Mouse (Mus musculus) cortical plate, adult 2 months (tissue): ENCODE data around the gene Pld1. TPM values are rescaled to one million over a fixed set of nuclear protein-coding genes. Genes with fewer than 3 reads are reported as not detected.

ENCODE experiments used
- H3K27ac ChIP-seq: fragments of 200-500 bp; 2 replicates; pipeline ENCODE4 v1.5.1; 2012; ENCODE audit warnings: low read length, control low read depth, inconsistent platforms; ENCODE audit not compliant: insufficient read depth
- H3K4me1 ChIP-seq: fragments of 200-500 bp; 2 replicates; pipeline ENCODE4 v1.6.1; 2011; ENCODE audit warnings: low read length; ENCODE audit not compliant: control insufficient read depth, insufficient read depth
- H3K4me3 ChIP-seq: fragments of 200-500 bp; 2 replicates; pipeline ENCODE4 v1.5.1; 2011; ENCODE audit warnings: mild to moderate bottlenecking, low read length, control low read depth; ENCODE audit not compliant: insufficient read depth
- CTCF ChIP-seq: fragments of 200-500 bp; IDR thresholded peaks from 2 replicates; pipeline ENCODE4 v1.5.1; 2011; ENCODE audit warnings: mild to moderate bottlenecking, control low read depth, low read length; ENCODE audit not compliant: insufficient read depth; ENCODE audit errors: extremely low read depth
- POLR2A ChIP-seq: fragments of 200-500 bp; IDR thresholded peaks from 2 replicates; pipeline ENCODE4 v1.6.1; 2011; ENCODE audit warnings: mild to moderate bottlenecking, low read length, control low read depth; ENCODE audit not compliant: insufficient read depth; ENCODE audit errors: extremely low read depth
- polyA plus RNA-seq: library from polyadenylated mRNA; depleted of rRNA; stranded (reverse); fragments of >200 nt; gene quantifications from 2 replicates; pipeline ENCODE4 v1.2.3, GENCODE M21; 2012

Gene Pld1
- polyA plus RNA-seq, 1 experiment = 6.0 TPM

DNA sequence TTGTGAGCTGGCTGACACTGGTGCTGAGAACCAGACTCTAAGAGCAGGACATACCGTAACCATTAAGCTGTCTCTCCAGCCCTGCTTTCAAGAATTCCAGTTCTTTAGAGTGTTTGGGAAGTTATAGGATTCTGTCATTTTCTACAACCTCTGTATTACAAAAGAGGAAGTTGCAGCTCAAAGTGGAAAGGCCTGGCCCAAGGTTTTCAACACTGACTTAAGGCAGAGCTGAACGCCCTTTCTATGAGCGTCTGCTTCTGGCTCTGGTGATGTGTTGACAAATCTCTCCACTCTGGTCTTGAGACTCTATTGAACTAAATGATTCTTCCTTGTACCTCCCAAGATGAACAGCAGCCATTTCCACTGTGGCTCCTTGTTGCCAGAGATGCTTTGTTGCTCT, 22.7 kb downstream of the Pld1 start:
- TF ChIP-seq POLR2A (no peak), CTCF (no peak)
- Histone ChIP-seq H3K27ac (no peak overlapping the region), H3K4me1 (no peaks in the 10 kb centered on the region), H3K4me3 (no peak overlapping the region)

DNA sequence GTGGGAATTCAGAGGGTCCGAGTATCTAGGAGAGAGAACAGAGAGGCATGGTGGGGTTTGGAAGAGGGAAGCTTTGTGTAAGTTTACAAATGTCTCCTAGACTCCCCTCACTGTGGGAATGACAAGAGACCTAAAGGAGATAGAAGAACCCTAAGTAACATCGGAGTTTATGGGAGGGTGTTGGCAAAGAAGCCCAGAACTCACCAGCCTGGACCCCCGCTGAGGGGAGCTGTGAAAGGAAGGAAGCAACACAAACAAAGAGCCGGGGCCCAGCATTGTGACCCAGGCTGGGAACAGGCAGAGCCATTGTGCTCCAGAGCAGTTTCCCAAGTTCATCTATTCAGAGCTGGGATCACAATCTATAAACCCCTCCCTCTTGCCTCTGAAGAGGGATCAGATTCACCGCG, 25.3 kb downstream of the Pld1 start:
- Histone ChIP-seq H3K27ac (no peak overlapping the region), H3K4me1 (no peaks in the 10 kb centered on the region), H3K4me3 (no peak overlapping the region)
- TF ChIP-seq CTCF = no peak
- no peak for TF ChIP-seq POLR2A

DNA sequence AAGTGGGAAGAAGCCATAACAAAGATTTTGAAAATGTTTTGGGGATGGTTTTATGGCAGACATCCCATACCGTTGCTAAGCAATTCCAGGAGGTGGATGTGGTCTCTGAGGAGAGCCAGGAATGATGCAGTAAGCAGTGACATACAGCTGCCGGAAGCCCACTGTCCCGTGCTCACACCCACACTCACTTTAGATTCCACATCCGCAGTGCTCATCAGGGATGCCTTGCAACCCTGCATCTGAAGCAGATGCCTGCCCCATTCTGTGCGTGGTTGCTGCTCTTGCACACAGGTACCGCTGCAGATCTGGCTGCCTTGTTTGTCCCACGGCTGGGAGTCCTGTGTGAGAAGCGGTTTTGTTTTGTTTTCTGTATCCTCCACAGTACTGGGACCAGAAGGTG, 30.2 kb downstream of the Pld1 start:
- H3K4me3 ChIP-seq = no peak overlapping the region
- H3K4me1 ChIP-seq = no peaks in the 10 kb centered on the region
- no peak overlapping the region for H3K27ac ChIP-seq
- TF ChIP-seq CTCF = no peak
- TF ChIP-seq POLR2A = no peak

DNA sequence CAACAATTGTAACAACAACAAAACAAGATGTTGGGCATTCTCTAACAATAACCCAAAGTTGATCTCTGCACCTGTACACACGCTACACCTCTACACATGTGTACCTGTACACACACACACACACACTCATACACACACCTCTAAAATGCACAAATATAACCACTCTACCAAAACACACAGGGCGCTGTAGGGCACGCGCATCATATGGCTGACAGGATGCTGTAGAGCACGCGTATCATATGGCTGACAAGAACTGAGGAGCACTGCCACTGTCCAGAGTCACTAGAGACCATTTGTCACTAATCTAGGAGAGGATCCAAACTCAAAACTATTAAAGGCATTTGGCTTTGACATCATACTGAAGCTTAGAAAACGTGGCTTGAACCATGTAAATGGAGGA, 35.4 kb downstream of the Pld1 start:
- no peak overlapping the region for H3K27ac ChIP-seq
- H3K4me3 ChIP-seq = no peak overlapping the region
- TF ChIP-seq CTCF = no peak
- no peak for TF ChIP-seq POLR2A
- no peaks in the 10 kb centered on the region for H3K4me1 ChIP-seq

DNA sequence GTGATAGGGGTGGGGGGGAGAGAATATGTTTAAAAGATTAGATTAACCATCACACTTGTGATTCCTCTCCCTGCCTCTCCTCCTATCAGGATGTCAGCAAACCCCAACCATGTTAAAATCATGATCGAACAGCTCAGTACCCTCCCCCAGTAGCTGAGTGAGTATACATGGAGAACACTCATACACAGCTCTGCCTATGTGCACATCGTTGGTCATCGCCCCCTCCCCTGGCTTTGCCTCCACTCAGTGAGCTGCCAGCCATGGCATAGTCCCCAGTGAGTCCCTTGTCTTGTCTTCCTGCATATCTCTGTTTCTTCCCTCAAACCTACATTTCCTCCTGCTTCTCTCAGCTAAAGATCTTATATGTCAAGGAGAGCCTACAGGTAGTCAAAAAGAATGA, 36.5 kb downstream of the Pld1 start:
- Histone ChIP-seq H3K4me1 (no peaks in the 10 kb centered on the region), H3K27ac (no peak overlapping the region), H3K4me3 (no peak overlapping the region)
- TF ChIP-seq POLR2A (no peak), CTCF (no peak)

DNA sequence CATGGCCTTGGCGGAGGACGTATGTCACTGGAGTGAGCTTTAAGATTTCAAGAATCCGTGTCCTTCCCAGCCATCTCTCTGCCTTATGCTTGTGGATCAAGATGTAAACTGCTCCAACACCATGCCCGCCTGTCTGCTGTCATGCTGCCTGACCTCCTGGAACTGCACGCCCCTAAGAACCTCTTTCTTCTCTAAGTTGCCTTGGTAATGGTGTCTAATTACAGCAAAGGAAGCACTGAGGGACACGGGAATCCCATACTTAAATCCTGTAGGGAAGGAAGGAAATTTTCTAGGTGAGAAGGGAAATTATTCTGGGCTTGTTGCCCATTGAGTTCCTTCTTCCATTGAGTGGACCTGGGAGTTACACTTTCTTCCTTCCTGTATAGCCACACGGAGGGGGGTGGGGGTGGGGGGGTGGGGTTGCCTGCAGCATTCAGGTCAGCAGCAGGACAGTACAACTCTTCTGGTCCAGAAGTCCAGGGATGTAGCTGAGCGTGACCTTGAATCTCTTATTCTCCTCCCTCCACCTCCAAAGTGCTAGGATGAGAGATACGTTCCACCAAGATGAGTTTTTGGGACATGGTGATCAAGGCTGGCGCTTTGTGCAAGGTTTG, 38.5 kb downstream of the Pld1 start:
- Histone ChIP-seq H3K4me3 (no peak overlapping the region), H3K4me1 (no peaks in the 10 kb centered on the region), H3K27ac (no peak overlapping the region)
- no peak for TF ChIP-seq CTCF
- TF ChIP-seq POLR2A = no peak

DNA sequence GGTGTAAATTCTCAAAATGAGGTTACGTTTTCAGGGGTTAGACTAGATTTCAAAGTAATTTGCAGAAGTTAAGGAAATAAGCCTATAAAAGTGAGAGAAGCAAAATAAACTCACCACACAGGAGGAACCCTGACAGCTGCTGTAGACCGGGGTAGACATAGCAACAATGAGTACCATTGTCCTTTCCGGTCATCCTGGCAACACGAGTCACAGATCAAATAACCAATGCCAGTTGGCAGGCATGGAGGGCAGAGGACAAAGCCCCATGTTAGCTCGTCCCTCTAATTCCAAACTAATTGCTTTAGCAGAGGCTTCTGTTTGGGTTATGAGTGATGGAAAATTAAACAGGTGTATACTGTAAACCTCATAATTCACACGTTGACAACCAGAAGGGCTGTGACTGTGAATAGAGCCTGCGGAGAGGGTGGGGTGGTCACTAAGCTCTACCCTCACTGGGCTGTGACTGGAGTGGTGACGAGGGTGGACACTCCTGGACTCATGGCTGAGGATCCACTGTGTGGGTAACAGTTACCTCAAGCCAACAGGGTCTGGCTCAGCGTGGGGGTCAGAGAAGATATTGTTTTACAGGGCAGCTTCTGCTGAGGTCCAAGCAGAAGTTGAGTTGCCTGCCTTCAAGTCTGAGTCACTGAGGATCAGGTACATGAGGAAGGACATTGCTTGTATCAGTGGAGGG, 39.7 kb downstream of the Pld1 start:
- Histone ChIP-seq H3K27ac (no peak overlapping the region), H3K4me3 (no peak overlapping the region), H3K4me1 (peaks cover 1% of the 10 kb centered on the region; the same call in 1 of the 2 replicates)
- no peak for TF ChIP-seq CTCF
- TF ChIP-seq POLR2A = no peak

DNA sequence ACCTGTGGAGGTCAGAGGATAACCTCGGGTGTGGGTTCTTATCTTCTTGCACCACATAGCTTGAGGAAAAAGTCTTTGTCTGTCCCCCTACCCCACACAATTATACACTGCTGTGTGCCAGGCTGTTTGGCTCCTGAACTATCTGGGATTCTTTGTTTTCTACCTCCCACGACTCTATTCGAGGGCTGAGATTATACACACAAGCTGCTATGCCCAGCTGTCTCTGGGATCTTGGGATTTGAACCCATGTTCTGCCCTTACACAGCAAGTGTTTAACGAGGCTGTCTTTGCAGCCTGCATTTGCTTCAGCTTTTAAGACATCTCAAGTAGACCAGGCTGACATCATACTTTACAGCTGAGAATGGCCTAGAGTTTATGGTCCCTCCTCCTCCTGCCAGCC, 43.1 kb downstream of the Pld1 start:
- TF ChIP-seq POLR2A = no peak
- TF ChIP-seq CTCF = no peak

DNA sequence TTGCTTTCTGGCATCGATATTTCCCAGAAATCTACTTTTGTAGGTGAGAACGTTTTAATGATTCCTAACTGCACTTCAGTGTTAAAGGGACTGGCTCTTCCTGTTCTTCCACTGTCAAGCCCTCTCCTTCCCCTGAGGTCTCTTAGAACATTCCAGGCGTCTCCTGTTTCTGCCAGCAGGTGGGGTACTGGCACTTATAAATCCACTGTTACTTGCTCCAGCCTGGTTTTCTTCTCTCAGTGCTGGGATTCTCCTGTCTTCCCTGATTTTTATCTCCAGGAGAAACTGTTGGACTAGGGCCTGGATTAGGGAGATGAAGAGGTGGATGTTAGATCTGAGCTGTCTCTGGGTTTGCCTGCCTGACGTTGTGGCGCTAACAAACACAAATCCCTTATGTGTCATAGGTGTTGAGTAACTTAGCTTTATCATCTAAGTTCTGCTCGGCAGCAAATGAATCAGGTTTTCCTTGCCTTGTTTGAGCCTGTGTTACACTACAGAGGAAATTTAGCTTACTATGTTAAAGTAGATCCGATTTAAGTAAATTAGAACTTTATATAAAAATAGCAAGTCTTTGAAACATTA, 44.0 kb downstream of the Pld1 start:
- TF ChIP-seq POLR2A (no peak), CTCF (peak; percentile 71)
- no peak overlapping the region for H3K27ac ChIP-seq
- peaks cover 1% of the 10 kb centered on the region; the same call in 1 of the 2 replicates for H3K4me1 ChIP-seq
- no peak overlapping the region for H3K4me3 ChIP-seq

More for the DNA sequence above, 43.1 kb downstream of the Pld1 start:
- Histone ChIP-seq H3K4me3 (no peak overlapping the region), H3K4me1 (peaks cover 1% of the 10 kb centered on the region; the same call in 1 of the 2 replicates), H3K27ac (no peak overlapping the region)

DNA sequence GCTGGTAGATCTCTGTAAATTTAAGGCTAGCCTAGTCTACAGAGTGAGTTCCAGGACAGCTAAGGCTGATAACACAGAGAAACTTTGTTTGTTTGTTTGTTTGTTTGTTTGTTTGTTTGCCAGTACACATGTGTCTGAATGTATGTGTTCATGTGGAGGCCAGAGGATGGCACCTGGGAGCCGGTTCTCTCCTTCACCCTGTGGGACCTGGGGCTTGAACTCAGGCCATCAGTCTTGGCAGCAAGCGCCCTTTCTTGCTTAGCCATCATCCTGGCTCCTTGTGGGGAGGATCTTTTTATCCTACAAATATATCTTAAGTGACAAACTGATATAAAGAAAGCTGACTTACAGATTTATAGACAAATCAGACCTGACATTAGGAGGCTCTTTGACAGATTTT, 44.8 kb downstream of the Pld1 start:
- peaks cover 1% of the 10 kb centered on the region; the same call in 1 of the 2 replicates for H3K4me1 ChIP-seq
- H3K4me3 ChIP-seq = no peak overlapping the region
- TF ChIP-seq CTCF (no peak), POLR2A (no peak)
- no peak overlapping the region for H3K27ac ChIP-seq
